Mouse (Mus musculus) stomach, embryonic 15.5 days (tissue): Measurements from ENCODE around the gene Trub2. TPM values are rescaled to one million over a fixed set of nuclear protein-coding genes. Genes with fewer than 3 reads are reported as not detected.

ENCODE experiments used
- ATAC-seq: fragments of 200-750 bp; cut with Nextera tagmentation; 2 replicates; pipeline ENCODE4 v1.8.0; 2017; ENCODE audit warnings: low read depth, moderate number of reproducible peaks, moderate TSS enrichment; ENCODE audit not compliant: insufficient read depth, low FRiP score
- H3K27ac ChIP-seq: fragments of 300-500 bp; sonication (generic); 2 replicates; pipeline ENCODE4 v1.5.1; 2015; ENCODE audit warnings: mild to moderate bottlenecking, inconsistent platforms
- H3K27me3 ChIP-seq: fragments of 300-500 bp; sonication (generic); replicated peaks from 2 replicates; pipeline ENCODE4 v1.6.1; 2015; ENCODE audit warnings: inconsistent platforms
- H3K36me3 ChIP-seq: fragments of 300-500 bp; sonication (generic); 2 replicates; pipeline ENCODE4 v1.6.1; 2015; ENCODE audit warnings: inconsistent platforms
- H3K4me1 ChIP-seq: fragments of 300-500 bp; sonication (generic); 2 replicates; pipeline ENCODE4 v1.6.1; 2015; ENCODE audit warnings: inconsistent platforms
- H3K4me2 ChIP-seq: fragments of 300-500 bp; sonication (generic); 2 replicates; pipeline ENCODE4 v1.6.1; 2015; ENCODE audit warnings: mild to moderate bottlenecking, inconsistent platforms
- H3K4me3 ChIP-seq: fragments of 300-500 bp; sonication (generic); replicated peaks from 2 replicates; pipeline ENCODE4 v1.5.1; 2015; ENCODE audit warnings: inconsistent platforms
- H3K9ac ChIP-seq: fragments of 300-500 bp; sonication (generic); 2 replicates; pipeline ENCODE4 v1.6.1; 2015; ENCODE audit warnings: inconsistent platforms
- H3K9me3 ChIP-seq: fragments of 300-500 bp; sonication (generic); 2 replicates; pipeline ENCODE4 v1.6.1; 2016; ENCODE audit warnings: inconsistent platforms
- WGBS: fragments of 180-500 bp; shearing (Covaris S2); methylation state at CpG from one replicate; pipeline ENCODE4 v1.1.7; 2015; 5-methylcytosine and 5-hydroxymethylcytosine counted together
- polyA plus RNA-seq: library from polyadenylated mRNA; unstranded; fragments of >200 nt; fragmentation: Nextera tagmentation; extraction: Ambion mirVana; gene quantifications from 2 replicates; pipeline ENCODE4 v1.2.1, GENCODE M21; 2015

The Trub2 gene
- polyA plus RNA-seq, 1 experiment from 2014 or later: 32.2 TPM

DNA sequence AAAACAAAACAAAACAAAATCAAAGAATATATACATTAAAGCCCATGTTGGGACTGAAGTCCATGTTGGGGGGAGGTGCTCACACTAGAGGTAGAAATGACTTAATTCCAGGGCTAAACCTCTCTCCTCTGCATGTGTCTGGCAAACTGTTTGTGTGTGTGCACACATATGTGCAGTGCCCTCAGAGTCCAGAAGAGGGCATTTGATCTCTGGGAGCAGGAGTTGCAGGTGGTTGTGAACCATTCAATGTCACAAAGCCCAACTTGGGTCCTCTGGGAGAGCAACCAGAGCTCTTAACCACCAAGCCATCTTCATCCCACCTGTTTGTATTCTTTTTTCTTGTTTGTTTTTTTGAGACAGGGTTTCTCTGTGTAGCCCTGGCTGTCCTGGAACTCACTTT is 18.1 kb downstream of the Trub2 start:
- no peak overlapping the region for H3K4me3 ChIP-seq
- no peak overlapping the region for H3K27ac ChIP-seq
- H3K4me2 ChIP-seq: no peak overlapping the region
- H3K9me3 ChIP-seq: no peaks in the 10 kb centered on the region
- H3K9ac ChIP-seq: no peak overlapping the region
- H3K4me1 ChIP-seq: no peaks in the 10 kb centered on the region
- no peaks in the 10 kb centered on the region for H3K27me3 ChIP-seq
- 0 out of 2 replicates have a peak, but pooled peaks cover 7% of the 10 kb centered on the region for H3K36me3 ChIP-seq
- no peak for ATAC-seq

DNA sequence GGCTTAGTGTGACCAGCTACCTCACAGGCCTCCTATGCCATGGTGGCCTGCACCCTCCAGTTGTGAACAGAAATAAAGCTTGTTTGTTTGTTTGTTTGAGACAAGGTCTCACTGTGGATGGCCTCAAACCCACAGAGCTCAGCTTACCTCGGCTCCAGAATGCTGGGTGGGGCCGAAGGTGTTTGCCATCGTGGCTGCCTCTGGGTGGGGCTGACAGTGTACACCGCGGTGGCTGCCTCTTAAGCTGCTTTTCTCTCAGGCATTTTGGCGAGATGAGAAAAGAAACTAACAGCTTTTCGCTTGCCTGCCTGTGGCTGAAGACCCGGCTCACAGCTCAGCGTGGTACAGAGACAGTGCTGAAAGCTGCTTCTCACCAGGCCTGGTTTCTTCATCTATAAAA is 19.4 kb downstream of the Trub2 start:
- 53% methylated on average over 9 of the region's 9 CpGs for WGBS
- Histone ChIP-seq H3K27ac (peak overlapping the region; percentile 77; the same call in 1 of the 2 replicates), H3K27me3 (no peaks in the 10 kb centered on the region), H3K4me3 (no peak overlapping the region), H3K4me1 (no peaks in the 10 kb centered on the region), H3K36me3 (0 out of 2 replicates have a peak, but pooled peaks cover 7% of the 10 kb centered on the region), H3K9me3 (no peaks in the 10 kb centered on the region), H3K9ac (no peak overlapping the region), H3K4me2 (no peak overlapping the region)
- ATAC-seq: no peak

DNA sequence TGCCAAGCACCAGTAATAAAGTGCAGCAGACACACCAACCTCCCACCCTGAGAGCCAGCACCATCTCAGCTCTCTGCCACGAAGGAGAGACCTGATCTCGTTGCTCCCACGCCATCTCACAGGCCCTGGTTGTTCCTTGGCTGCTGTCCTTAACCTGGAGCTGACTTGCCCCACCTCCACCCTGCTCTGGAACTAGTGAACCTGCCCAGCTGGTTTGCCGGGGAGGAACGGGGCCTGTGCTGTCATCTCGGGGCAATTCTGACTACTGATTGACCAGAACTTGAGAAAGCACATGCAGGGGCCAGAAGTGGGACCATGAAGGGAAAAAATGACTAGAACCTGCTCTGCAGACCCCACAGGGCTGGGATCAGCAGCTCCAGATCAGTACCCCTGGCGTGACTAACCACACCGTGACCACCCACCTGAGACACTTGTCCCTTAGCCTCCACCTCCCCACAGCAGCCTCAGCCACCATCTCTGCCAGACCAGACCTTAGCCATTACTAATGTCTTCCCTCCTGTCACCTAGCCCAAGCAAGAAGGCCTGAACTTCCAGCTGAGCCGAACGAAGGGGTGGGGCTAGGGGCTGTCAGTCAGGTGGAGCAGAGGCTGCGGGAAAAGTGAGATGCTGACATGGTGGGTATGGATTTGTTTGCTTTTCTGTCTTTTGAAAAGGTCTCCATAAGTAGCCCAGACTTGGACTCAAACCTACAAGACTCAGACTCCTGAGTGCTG is 20.2 kb downstream of the Trub2 start:
- H3K27ac ChIP-seq: peak overlapping the region; percentile 77
- WGBS: 44% methylated on average over 11 of the region's 11 CpGs
- H3K4me2 ChIP-seq: no peak overlapping the region
- ATAC-seq: no peak
- no peak overlapping the region for H3K9ac ChIP-seq
- no peaks in the 10 kb centered on the region for H3K4me1 ChIP-seq
- H3K9me3 ChIP-seq: no peaks in the 10 kb centered on the region
- H3K27me3 ChIP-seq: no peaks in the 10 kb centered on the region
- 0 out of 2 replicates have a peak, but pooled peaks cover 6% of the 10 kb centered on the region for H3K36me3 ChIP-seq
- H3K4me3 ChIP-seq: no peak overlapping the region

DNA sequence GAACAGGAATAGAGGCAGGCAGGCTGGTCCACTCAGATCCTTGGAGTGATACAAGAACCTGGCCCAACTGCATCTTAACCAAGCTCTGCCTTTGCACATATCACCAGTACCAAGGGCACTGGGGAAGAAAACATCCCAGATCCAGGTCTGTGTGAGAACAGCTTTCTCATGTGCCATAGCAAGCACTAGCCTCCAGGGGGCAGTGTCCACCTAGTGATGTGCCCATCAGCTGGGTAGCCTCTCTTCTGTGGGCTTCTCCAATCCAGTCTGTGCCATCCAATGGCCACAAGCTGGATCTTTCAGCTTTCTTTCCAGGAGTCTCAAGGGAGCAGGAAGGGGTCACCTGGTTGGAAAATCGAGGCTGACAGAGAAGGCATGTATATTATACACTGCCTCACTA is 23.5 kb downstream of the Trub2 start:
- Histone ChIP-seq H3K4me1 (no peaks in the 10 kb centered on the region), H3K9me3 (no peaks in the 10 kb centered on the region), H3K27me3 (no peaks in the 10 kb centered on the region), H3K36me3 (no peaks in the 10 kb centered on the region), H3K4me3 (no peak overlapping the region), H3K9ac (no peak overlapping the region), H3K4me2 (no peak overlapping the region), H3K27ac (no peak overlapping the region)
- WGBS: 0% methylated on average over 1 of the region's 1 CpGs
- ATAC-seq: 0 out of 2 replicates have a peak, but pooled peaks have one; percentile 8

DNA sequence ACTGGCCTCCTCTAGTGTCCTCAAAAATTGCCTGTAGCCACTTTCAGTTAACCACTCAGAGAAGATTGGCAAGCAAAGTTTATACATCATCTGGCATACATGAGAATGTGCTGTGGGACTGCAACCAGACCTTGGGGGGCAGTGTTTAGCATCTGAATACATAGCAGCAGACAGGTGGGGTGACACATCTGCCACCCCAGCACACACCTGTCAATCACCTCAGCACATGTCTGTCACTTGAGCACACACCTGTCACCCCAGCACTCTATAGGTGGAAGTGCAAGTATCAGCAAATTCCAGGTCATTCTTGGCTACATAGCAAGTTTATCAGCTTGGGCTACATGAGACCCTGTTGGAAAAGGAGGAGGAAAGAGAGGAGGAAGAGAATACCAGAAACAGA is 32.6 kb downstream of the Trub2 start:
- 0 out of 2 replicates have a peak, but pooled peaks cover 3% of the 10 kb centered on the region for H3K4me1 ChIP-seq
- peaks cover 11% of the 10 kb centered on the region; the same call in 1 of the 2 replicates for H3K27me3 ChIP-seq
- no peaks in the 10 kb centered on the region for H3K36me3 ChIP-seq
- H3K9ac ChIP-seq: no peak overlapping the region
- no peak overlapping the region for H3K4me3 ChIP-seq
- no peak for ATAC-seq
- H3K27ac ChIP-seq: no peak overlapping the region
- H3K9me3 ChIP-seq: no peaks in the 10 kb centered on the region
- H3K4me2 ChIP-seq: no peak overlapping the region

DNA sequence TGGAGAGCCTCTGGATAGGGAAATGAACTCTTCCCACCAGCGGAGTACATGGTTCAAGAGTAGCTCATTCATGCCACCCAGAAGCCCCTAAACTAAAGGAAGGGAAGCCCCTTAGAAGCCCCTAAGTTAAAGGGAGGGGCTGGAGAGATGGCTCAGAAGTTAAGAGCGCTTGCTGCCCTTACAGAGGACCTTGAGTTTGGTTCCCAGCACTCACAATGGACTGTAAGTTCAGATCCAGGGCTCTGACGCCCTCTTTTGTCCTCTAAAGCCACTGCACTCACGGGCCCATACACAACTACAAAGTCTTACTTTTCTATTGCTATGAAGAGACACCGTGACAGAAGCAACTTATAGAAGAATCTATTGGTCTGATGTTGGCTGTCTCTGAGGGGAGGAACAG is 35.9 kb downstream of the Trub2 start:
- no peak overlapping the region for H3K27ac ChIP-seq

DNA sequence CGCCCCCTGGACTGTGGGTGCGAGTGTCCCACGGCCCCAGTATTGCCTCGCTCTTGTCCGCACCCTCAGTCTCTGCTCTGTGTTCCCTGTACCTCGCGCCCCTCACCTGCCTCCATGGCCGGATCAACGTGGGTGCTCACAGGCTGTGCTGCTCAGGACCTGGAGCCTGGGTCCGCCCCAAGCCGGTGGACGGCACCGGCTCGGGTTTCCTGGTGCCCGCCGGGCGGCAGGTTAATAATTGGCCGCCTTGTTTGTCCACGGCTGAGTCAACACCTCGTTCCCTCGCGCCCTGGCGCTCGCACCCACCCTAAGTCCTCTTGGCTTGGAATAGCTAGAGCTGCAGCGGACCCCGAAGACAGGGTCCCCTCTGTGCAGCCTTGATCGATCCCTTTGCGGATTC is 36.8 kb downstream of the Trub2 start, which contains the start of gene Gm13420:
TSS of gene Gm13420 (minus strand) at position 189 of the 400 bp plus-strand sequence.
- Histone ChIP-seq H3K27me3 (peaks cover 28% of the 10 kb centered on the region), H3K27ac (peak within 1 kb of the TSS; percentile 80), H3K36me3 (no peaks in the 10 kb centered on the region), H3K4me2 (peak within 1 kb of the TSS; percentile 55), H3K9ac (peak within 1 kb of the TSS; percentile 10; the same call in 1 of the 2 replicates), H3K9me3 (no peaks in the 10 kb centered on the region), H3K4me3 (peak within 1 kb of the TSS; percentile 33), H3K4me1 (0 out of 2 replicates have a peak, but pooled peaks cover 6% of the 10 kb centered on the region)
- WGBS: 7% methylated on average over 28 of the region's 28 CpGs
- peak; percentile 80 for ATAC-seq

More for the DNA sequence above, 35.9 kb downstream of the Trub2 start:
- WGBS: 81% methylated on average over 5 of the region's 5 CpGs
- peaks cover 25% of the 10 kb centered on the region for H3K27me3 ChIP-seq
- no peak for ATAC-seq
- H3K4me1 ChIP-seq: 0 out of 2 replicates have a peak, but pooled peaks cover 4% of the 10 kb centered on the region
- H3K4me3 ChIP-seq: no peak overlapping the region
- H3K36me3 ChIP-seq: no peaks in the 10 kb centered on the region
- H3K9me3 ChIP-seq: no peaks in the 10 kb centered on the region
- H3K9ac ChIP-seq: no peak overlapping the region
- H3K4me2 ChIP-seq: no peak overlapping the region

DNA sequence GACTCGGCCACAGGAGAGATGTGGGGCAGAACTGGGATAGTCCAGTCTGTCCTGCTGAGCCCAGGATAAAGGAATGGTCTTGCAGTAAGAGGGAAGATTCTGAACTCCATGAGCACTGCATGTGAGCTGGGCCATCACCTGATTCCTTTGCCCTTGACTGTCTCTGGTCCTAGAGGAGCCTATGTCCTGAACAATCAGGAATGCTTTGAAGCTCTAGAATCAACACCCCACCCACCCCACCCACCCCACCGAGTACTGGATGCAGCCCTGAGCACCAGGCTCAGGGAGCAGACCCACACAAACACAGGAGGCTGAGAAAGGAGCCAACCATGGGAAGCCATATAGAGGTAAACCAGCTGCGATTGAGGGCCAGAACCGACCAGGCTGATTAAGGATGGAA is 39.8 kb downstream of the Trub2 start:
- H3K4me1 ChIP-seq: 0 out of 2 replicates have a peak, but pooled peaks cover 6% of the 10 kb centered on the region
- no peak for ATAC-seq
- 85% methylated on average over 4 of the region's 4 CpGs for WGBS
- no peak overlapping the region for H3K4me3 ChIP-seq
- no peaks in the 10 kb centered on the region for H3K36me3 ChIP-seq
- no peak overlapping the region for H3K27ac ChIP-seq
- H3K27me3 ChIP-seq: peaks cover 32% of the 10 kb centered on the region
- H3K9ac ChIP-seq: no peak overlapping the region
- no peaks in the 10 kb centered on the region for H3K9me3 ChIP-seq
- no peak overlapping the region for H3K4me2 ChIP-seq

DNA sequence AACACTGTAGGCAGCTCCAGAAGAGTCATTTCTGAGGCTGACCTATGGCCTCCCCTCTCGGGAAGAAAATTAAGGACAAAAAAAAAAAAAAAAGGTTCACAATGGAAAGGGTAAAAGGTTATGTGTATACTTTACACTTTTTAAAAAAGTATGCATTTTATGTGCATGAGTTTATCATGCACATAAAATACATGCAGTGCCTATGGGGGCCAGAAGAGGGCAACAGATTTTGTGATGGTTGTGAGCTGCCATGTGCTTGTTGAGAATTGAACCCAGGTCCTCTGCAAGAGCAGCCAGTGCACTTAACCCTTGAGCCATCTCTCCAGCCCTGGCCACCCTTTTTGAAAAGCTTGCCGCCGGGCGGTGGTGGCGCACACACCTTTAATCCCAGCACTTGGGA is 40.5 kb downstream of the Trub2 start:
- no peak overlapping the region for H3K4me3 ChIP-seq
- H3K9me3 ChIP-seq: no peaks in the 10 kb centered on the region
- H3K27me3 ChIP-seq: peaks cover 32% of the 10 kb centered on the region
- WGBS: 60% methylated on average over 5 of the region's 5 CpGs
- H3K36me3 ChIP-seq: no peaks in the 10 kb centered on the region
- no peak overlapping the region; the same call in 1 of the 2 replicates for H3K4me2 ChIP-seq
- no peak overlapping the region for H3K27ac ChIP-seq
- no peak overlapping the region for H3K9ac ChIP-seq
- no peak for ATAC-seq
- 0 out of 2 replicates have a peak, but pooled peaks cover 6% of the 10 kb centered on the region for H3K4me1 ChIP-seq

DNA sequence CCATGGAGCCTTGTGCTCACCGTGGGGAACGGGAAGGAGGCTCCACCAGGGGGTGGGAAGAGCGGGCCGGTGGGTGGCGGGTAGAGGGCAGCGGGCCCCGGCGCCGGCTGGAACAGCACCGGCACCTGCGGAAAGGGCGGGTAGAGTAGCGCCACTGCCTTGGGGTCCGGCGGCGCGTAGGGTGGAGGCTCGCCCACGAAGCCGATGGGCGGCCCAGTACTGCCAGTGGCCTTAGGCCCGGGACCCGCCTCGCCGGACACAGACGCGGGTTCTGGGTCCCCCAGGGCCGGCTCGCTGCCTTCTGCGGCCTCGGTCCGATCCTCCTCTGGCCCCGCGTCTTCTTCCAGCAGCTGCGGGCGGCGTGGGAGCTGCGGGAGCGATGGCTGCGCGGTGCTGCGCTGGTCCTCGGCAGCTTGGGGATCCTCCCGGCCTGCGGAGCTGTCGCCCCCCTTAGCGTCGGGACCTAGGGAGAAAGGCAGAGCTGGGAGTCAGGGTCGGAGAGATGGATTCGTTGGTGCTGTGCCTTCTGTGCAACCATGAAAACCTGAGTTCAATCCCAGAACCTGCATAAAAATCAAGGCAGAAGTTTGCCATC is 41.0 kb downstream of the Trub2 start:
- H3K9ac ChIP-seq: no peak overlapping the region
- no peak overlapping the region for H3K27ac ChIP-seq
- WGBS: 15% methylated on average over 49 of the region's 50 CpGs
- H3K4me1 ChIP-seq: 0 out of 2 replicates have a peak, but pooled peaks cover 6% of the 10 kb centered on the region
- peaks cover 32% of the 10 kb centered on the region for H3K27me3 ChIP-seq
- H3K4me3 ChIP-seq: peak overlapping the region; percentile 25
- no peaks in the 10 kb centered on the region for H3K36me3 ChIP-seq
- ATAC-seq: no peak
- H3K9me3 ChIP-seq: no peaks in the 10 kb centered on the region
- H3K4me2 ChIP-seq: peak overlapping the region; percentile 55

DNA sequence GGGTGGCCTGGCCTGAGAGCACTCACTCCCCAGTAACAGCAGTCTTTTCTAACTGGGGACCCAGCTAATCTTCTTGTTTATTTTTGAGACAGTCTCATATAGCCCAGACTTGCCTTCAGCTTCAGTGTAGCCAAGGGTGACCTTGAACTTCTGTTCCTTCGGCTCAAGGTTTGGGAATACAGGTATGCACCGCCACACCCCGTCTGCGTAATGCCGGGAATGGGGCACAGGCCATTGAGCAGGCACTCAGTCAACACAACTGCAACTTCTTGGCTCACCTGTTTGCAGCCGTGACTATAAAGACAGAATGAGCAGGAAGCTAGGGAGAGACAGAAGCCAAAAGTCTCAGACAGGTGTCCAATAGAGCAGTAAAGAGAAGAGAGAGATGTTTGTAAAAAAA is 44.0 kb downstream of the Trub2 start:
- no peak overlapping the region for H3K27ac ChIP-seq
- no peak overlapping the region for H3K4me2 ChIP-seq
- H3K4me3 ChIP-seq: no peak overlapping the region
- H3K27me3 ChIP-seq: peaks cover 15% of the 10 kb centered on the region
- 0 out of 2 replicates have a peak, but pooled peaks cover 3% of the 10 kb centered on the region for H3K4me1 ChIP-seq
- 0 out of 2 replicates have a peak, but pooled peaks cover 6% of the 10 kb centered on the region for H3K36me3 ChIP-seq
- H3K9ac ChIP-seq: no peak overlapping the region
- 75% methylated on average over 6 of the region's 6 CpGs for WGBS
- ATAC-seq: no peak
- H3K9me3 ChIP-seq: no peaks in the 10 kb centered on the region

DNA sequence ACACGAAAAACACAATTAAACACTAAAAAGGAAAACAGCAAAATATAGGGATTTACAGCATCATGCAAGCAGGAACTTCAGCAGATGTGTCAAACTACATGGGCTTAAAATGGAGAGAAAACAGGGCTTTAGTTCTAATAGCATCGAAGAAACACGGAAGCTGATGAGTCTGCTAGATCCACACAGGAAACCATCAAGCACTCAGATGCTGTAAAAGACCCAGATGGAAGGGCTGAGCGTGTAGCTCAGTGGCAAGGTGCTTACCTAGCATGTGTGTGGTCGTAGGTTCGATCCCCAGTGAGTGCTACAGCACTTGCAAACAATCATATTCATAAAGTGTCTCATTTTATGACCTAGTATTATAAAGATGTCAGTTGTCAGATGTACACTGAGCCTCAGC is 47.1 kb downstream of the Trub2 start:
- H3K36me3 ChIP-seq: peaks cover 17% of the 10 kb centered on the region
- ATAC-seq: no peak
- H3K4me2 ChIP-seq: no peak overlapping the region
- peaks cover 1% of the 10 kb centered on the region for H3K27me3 ChIP-seq
- H3K9ac ChIP-seq: no peak overlapping the region
- H3K9me3 ChIP-seq: no peaks in the 10 kb centered on the region
- 0 out of 2 replicates have a peak, but pooled peaks cover 6% of the 10 kb centered on the region for H3K4me1 ChIP-seq
- H3K4me3 ChIP-seq: no peak overlapping the region
- H3K27ac ChIP-seq: no peak overlapping the region
- 87% methylated on average over 6 of the region's 6 CpGs for WGBS
